Mouse (Mus musculus) layer of hippocampus, adult 9-10 months (tissue): ENCODE results near the gene Pfn3.

Source experiments
- DNase-seq: peaks from one replicate; pipeline ENCODE4 v3.0.0; 2022; ENCODE audit warnings: low spot score

Pfn3 gene

GRCm38 (mm10) chr13:55392933-55393332 is 22.1 kb downstream of the Pfn3 start:
- no peak for DNase-seq

- no peak for DNase-seq
Measured at GRCm38 (mm10) chr13:55391626-55392029, 23.4 kb downstream of the Pfn3 start.

- DNase-seq: no peak
Measured at GRCm38 (mm10) chr13:55390644-55391043, 24.4 kb downstream of the Pfn3 start.

GRCm38 (mm10) chr13:55381790-55382189 is 33.2 kb downstream of the Pfn3 start:
- no peak for DNase-seq

GRCm38 (mm10) chr13:55378907-55379580 is 36.0 kb downstream of the Pfn3 start:
- no peak for DNase-seq

- no peak for DNase-seq
Measured at GRCm38 (mm10) chr13:55375877-55376276, 39.2 kb downstream of the Pfn3 start.

GRCm38 (mm10) chr13:55374206-55374924 is 40.7 kb downstream of the Pfn3 start:
- DNase-seq: no peak

GRCm38 (mm10) chr13:55371740-55372139 is 43.3 kb downstream of the Pfn3 start:
- DNase-seq: no peak

- DNase-seq: peak; percentile 66
Measured at GRCm38 (mm10) chr13:55371007-55371681, 43.9 kb downstream of the Pfn3 start.

GRCm38 (mm10) chr13:55370234-55370633 is 44.8 kb downstream of the Pfn3 start:
- DNase-seq: no peak

- no peak for DNase-seq
Measured at GRCm38 (mm10) chr13:55369531-55370114, 45.4 kb downstream of the Pfn3 start, which contains the start of gene Rgs14. Gene Rgs14 (plus strand): TSS chr13:55369732.

GRCm38 (mm10) chr13:55368401-55368800 is 46.6 kb downstream of the Pfn3 start:
- no peak for DNase-seq
